Mouse (Mus musculus) frontal cortex, adult (tissue): Measurements from ENCODE around the gene Macrod2.

Experiments
- ATAC-seq: cut with Nextera tagmentation; 2 replicates; pipeline ENCODE4 v1.9.2; 2017; ENCODE audit warnings: mild to moderate bottlenecking, moderate library complexity, mixed read lengths; ENCODE audit not compliant: low TSS enrichment

Gene Macrod2

DNA sequence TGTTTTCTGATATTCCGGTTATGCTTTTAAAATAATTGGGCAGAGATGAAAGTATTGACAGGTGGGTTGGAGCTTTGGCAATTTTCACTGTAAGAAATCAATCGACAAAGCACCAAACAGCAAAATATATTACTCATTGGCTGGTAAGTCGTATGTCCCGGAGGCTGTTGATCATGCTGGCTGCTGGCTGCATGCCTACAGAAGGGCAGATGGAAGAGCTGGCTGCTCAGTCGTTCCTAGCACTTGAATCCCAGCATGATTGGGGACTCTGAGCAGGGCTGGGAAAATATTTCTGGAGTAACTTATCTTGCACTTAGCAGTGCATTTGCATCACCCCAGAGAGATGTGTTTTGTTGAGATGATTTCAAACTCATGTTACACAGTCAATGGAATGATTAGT is 1223.1 kb downstream of the Macrod2 start:
- peak; percentile 47; the same call in 1 of the 2 replicates for ATAC-seq

DNA sequence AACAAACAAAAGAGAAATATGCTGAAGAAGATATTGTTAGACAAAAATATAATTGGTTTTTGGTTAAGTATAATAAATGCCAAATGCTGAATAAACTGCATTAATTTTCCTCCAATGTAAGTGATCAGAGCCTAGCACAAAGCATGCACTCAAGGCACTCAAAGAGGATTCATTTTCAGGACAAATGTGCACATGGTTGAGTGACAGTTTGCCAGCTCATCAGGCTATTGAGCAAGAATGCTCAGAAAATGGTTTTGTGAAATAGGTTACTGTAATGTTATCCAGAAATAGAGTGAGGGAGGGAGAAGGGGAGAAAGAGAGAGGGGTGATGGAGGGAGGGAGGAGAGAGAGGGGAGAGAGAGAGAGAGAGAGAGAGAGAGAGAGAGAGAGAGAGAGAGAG is 1268.9 kb downstream of the Macrod2 start:
- no peak for ATAC-seq

DNA sequence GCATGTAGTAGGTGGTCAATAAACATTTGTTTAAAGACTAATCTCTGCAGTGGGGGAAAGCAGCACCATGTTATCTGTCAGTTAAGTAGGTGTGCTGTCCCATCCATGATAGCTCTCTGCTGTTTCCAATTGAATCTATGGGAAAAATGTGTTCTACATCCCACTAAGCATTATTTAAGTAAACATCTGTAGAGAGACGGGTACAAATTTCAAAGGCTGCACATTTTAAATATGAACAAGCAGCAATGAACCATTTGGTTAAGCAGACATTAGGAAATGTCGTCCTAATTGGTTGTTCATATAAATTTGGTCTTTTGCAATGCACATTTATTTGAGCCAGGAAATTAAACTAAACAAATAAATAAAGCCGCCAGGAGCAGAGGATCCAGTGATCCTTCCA is 1277.7 kb downstream of the Macrod2 start:
- ATAC-seq: no peak

DNA sequence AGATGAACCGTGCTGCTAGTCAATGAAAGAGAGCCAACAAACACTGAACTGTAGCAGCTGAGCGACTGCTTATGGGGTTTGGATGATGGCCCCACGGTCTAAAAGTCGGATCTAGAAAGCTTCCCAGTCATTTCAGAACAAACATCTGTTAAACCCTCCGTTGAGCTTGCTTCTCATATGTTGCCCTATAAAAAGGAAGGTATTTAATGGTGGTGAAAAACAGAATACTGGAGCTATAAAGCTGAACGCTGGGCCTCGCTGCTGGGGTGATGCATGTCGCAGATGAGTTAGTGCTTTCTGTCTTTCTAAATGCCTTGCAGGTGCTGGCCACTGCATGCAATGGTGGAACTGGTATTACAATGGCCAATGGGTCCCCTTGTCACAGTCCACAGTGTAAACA is 1278.3 kb downstream of the Macrod2 start:
- ATAC-seq: no peak

DNA sequence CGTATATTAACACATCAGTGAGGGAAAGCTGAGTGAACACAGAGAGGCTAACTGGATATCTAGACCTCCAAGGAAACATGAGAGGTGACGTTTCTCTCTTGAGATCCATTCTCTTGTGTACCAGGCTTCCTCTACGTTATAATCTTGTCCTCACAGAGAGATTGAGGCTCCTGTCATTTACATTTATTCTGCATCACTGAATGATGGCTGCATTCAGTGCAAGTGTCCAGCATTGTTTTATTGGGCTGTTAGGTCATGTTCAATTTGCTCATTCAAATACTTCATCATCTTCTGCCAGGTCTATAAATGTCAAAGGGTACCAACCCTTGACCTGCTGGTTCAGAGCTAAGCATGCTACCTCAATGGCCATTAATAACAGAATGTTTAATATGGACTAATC is 1302.4 kb downstream of the Macrod2 start:
- no peak for ATAC-seq

DNA sequence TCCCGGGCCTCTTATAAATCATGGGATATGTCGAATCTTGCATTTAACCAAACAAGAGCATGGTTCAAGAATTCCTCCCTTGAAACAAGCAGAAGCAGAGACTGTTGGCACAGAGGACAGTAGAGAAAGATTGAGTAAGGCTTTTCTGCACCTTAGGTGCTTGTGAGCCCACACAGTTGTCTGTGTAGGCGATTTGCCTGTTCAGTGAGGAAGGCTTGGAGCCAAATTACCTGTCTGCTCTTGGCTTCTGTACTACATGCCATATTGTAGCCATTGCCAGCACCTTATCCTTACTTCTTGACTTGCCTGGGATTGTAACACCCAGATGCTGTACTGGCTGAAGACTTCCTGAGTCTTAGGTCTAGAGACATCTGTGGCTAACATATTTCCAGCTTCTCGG is 1303.2 kb downstream of the Macrod2 start:
- ATAC-seq: peak; percentile 78; the same call in 1 of the 2 replicates

DNA sequence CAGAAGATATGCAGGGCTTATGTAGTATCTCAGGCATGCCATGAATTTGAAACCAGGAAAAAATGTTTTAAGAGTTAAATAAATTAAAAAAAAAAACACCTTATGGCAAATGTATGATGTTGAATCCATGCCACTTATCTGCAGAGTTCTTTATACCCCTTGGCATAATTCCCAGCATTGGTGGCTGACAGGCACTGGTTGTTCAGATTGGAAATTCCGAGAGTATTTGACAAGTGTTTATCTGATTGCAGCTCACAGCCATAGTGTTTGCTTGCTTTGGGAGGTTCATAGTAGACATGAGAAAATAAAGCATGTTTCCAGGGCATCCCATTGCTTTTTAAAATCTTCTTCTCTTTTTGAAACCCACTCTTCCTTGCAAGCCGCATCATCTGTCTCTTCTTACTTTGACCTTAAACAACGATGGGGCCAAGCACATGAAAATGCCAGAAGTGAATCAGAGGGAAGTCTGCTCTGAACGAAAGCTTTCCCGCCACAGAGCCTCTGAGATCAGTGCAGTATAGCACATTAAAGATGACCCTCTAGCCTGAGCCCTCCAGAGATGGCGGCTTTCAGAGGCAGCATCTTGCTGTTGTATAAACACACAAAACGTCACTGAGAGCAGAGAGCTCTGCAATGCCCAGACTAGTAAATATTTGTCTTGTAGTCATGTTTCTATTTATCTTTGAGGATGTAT is 1305.8 kb downstream of the Macrod2 start:
- ATAC-seq: no peak

DNA sequence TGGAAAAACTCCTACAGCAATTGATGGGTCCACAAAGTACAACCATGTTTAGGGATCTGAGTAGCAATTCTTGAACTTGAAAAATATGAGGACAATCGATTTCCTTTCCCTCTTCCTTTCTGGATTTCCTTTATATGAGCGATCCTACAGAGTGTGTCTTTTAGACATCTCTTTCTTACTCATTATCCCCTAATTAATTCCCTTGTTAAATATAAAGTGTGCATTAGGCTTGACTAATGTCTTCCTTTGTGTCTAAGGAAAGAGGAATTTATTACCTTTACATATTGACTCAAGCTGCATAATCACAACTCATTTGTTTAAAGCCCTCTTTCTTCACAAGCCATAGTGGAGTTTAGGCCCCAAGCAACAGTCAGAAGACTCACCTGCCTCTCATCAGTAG is 1316.7 kb downstream of the Macrod2 start:
- no peak for ATAC-seq

DNA sequence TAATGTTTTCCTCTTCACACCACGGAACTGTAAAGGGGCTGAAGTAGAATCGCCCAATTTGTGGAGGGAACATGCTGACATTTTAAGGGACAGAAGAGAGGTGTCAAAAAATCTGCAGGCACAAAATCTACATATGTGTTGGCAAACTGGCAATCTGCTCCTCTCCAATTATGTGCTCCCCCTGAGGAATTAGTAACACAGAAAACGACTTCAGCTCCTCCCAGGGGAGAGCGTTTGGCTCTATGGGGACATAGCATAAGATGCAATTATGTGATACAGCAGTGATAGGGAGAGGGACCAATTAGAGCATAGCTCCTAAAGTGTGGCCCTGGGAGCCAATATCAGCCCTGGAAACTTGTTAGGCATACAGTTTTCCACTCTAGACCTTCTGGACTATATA is 1317.2 kb downstream of the Macrod2 start:
- 0 out of 2 replicates have a peak, but pooled peaks have one; percentile 9 for ATAC-seq

DNA sequence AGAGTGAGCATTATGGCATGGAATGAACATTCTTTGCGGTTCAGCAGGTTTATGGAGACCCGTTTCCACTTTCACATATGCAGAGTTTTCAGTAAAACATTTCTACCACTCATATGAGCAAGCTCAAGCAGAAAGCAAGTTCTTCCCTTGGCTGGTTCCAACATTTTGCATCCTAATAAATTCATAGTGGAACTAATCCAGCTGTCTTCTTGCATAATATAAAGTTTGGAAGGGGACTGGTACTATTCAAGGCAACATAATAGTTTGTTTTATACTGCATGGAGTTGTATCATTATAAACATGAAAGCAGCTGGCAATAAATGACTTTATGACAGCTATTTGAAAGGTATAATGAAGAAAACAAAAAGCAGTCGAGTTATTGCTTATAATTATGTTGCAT is 1320.0 kb downstream of the Macrod2 start:
- no peak for ATAC-seq

DNA sequence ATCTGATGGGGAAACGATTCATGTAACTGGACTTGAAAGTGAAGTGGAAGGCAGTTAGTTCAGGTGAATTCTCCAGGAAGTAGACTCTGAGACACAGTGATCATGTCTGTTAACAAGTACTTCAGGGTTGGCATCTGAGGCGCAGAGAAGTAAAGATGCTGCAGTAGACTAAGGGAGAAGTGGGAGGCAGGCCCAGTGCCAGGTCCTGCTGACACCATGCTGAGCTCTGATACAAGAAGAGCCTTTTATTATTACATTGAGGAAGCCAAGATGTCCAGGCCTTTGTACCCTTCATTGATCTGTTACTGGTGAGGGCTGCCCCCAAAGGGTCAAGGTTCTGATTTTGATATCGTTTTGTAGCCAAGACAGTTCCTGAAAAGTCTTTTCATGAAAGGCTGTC is 1327.4 kb downstream of the Macrod2 start:
- ATAC-seq: no peak

DNA sequence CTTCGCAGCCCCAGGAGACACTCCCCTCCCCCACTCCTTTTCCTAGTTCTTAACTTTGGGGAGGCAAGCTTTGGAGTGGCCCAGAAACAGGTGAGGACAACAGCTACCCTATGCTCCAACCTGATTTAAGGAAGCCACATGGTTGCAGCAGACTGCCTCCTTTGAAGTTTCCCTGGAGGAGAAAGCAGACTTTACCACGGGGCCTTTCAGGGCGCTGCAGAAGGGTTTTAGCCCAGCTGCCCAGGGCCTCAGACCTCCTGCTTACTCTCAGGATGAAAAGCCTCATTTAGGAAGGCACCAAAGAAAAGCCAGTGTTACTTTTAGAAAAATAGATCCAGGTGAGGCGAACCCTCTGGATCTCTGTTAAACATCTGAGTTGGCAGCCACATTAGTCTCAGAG is 1333.9 kb downstream of the Macrod2 start:
- no peak for ATAC-seq

DNA sequence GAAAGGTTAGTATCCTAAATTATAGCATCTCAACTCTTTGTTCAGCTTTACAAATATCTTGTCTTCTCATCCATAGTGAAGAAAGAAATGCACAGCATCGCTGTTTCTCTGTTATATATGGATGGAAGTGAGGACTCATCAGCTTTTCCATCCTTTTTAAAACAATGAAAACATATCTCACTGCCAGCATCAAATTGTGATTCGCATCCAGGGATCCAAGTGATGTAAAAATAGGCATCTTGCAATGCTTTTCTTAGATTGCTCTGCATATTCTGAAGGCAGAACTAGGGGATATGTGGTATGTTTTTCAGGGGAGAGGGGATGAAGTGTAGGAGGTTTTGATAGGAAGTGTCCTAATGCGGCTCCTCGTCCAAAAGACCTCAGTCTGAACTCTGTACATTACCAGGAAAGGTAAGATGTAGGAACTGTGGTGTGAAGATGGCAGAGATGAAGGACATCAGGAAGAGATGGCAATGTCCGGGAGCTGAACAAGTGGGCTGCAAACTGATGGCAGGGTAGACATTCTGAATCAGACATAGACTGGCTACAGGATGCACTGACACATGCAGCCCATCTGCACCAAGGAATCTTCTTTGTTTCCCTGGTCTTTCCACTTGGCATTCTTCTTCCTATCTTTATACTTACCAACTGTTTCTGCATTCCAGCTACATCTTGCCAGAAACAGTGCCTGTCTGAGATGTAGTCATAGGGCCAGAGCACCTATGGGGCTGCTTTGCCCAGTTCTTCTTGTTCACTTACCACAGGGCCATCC is 1341.8 kb downstream of the Macrod2 start:
- ATAC-seq: peak; percentile 93

DNA sequence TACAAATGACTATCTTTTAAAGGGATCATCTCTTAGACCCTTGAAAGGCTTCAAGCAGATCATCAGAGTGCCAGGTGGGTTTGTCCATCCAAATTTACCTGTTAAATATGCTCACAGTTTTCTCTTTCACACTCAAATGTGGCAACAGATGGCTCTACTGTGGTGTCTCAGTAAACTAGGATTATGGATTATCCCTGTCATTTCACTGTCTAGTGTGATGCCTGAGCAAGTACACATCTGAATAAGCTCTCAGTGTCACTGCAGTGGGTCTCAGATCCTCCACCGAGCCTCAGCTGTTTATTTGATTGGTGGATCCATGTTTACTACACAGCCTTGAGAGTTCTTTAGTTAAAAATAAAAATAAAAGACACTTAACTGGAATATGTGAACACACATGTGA is 1343.6 kb downstream of the Macrod2 start:
- ATAC-seq: no peak

DNA sequence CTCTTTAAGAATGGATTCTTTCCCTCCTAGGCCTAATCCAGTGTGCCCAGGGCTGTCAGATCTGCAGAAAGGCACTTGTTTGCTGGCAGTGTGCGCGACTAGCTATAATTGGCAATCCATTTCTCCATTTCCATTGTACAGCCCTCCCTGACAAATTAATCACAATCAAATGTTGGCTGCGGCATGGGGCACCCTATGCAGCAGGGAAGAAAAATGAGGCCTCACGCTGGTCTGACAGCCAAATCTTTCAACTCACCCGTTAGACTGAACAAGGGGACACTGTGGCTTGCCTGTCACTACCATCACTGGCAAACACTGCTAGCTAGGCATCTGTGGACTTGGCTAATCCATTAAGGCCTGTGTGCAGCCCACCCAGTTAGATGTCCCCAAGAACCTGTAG is 1345.2 kb downstream of the Macrod2 start:
- no peak for ATAC-seq

DNA sequence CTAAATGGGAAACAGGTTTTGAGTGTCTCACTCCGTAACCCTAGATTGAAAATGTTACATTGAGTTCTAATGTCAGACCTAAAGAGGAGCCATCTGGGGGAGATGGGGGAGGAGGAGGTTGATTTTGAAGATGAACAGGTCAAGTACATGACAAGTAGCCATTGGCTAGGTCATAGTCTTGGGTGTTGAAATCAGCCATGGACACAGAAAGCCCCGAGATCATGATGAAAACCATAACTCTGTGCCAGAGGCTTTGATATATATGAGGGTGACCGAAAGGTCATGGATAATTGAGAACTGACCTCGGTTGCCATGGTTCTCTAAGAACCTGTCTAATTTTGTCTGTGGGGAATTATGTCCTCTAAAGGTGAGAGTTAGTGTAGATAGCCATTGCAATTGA is 1405.1 kb downstream of the Macrod2 start:
- no peak for ATAC-seq

DNA sequence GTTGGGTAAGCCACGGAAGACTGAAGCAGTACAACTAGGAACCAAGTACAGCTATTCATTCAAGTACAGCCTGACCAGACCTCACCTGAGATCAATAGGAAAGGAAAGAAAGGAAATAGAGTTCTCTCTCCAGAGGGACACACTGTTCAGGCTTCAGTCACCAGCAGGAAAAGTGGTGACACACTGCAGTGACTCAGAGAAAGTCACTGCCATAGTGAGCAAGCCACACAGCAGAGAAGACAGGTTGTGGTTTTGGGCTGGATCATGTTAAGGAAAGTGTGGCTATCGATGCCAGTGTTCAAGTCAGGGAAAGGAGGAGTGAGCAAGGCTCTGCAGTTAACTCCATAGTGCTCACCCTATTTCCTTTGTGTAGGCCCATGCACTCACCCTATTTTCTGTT is 1405.8 kb downstream of the Macrod2 start:
- ATAC-seq: no peak

DNA sequence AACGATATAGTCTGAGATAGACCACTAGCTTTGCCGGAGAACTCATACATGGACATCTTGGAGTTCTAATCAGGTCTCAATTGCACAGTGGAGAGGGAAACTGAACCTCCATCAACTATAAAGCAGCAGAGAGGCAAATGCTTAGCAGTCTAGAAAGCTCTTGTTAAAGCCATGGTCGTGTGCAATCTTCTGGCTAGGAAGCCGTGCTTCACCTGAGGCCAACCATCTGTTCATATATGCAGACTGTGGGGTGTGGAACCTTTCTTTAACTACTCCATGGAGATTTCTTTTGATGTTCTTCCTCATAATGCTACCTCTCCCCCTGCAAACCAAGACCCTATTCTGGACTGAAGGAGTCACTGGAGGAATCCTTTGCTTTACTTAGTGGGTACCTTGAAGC is 1421.2 kb downstream of the Macrod2 start:
- ATAC-seq: no peak

DNA sequence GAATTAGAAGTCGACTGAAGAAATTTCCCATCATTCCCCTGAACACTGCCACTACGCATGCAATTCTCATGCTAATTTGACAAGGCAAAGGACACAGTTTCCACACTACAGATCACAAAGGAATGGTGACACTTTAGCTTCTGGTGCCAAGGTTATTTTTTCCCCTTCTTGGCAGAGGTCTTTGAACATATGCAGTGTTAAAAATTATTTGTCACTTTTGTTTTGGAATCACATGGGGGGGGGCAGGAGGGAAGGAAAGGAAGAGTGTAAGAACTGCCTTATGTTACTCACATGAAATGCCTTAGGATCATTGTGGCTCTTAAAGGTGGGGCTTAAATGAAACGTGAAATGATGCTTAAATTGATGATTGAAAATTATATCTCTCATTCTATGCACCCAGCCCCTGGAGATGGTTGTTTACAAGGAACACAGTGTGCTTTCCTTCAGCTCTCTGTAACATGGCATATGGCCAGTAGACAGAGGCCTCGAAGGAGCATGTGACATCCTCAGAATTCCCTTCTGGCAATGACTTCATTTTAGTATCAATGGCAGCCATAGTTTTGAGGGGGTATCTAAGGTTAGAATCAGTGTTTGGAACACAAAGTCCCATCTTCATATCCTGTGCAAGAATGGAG is 1422.6 kb downstream of the Macrod2 start:
- ATAC-seq: peak; percentile 52

DNA sequence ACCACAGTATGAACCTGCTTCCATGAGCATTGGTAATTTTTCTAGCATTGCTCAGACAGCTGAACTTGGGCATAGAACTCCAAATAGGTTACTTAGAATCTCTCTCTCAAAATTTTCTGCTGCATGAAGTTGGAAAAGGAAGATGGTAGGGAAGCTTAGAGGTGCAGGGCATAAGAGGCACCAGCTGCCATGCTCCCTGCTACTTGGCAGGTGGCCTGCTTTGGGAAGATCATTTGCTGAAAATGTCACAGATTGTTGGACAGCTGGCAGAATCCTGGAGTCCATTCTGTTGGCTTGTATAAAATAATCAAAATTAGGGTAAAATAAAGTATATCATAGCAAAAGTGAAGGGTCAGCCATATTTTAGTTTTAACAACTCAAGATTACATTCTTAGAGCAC is 1425.7 kb downstream of the Macrod2 start:
- ATAC-seq: no peak

DNA sequence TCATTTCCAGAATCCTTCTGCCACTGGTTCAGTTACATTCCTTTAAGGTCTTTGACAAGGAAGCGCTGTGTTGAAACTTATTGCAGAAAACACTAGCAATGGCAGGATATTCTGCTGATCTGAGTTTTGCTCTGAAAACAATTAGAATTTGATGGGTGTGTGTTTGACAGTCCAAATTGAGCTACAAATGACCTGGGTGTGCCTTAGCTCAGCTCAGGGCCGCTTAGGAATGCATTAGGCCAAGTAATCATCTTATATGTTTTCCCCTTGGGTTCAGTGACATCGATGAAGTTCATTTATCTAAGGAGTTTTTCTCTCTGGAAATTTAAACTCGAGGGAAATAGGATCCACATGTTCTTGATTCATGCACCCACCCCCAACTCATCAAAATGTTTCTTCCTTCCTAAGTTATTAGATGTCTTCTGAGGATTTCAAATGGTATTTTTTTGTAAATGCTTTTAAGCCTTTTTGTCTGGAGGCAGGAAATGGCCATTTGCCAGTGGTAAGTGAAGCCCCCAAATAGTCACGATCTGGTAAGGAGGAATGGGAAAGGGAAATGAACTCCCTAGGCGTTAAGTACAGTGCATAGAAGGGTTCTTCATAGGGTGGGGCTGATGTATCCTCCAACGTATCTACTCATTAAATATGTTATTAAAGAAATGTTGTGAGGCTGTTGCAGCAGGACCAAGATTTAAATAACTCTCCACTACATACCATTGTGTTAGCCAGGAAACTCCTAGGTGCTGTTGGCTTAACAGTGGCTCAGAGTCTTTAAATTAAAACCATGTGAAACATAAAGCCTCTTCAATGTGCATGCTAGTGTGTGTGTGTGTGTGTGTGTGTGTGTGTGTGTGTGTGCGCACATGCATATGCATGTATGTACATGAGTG is 1430.7 kb downstream of the Macrod2 start:
- ATAC-seq: no peak

DNA sequence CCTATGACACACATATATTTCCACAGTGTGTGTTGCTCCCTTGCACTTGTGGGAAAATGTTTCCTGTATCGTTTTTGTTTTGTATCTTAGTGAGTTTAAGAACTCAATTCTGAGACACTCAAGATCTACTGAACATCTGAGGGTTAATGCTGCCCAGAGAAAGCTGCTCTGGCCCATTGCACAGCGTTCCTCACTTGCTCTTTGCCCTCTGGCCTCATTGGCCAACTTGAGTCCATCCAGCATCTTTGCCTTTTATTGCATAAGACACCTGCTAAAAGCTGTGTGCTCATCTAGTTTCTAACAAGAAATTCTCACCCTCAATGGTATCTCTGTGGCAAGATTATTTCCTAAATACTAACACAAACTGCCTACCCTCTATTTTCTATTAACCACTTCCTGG is 1435.4 kb downstream of the Macrod2 start:
- no peak for ATAC-seq
